Mouse (Mus musculus) lung, postnatal 0 days (tissue): ENCODE results near the gene Clcn6. TPM values are rescaled to one million over a fixed set of nuclear protein-coding genes. Genes with fewer than 3 reads are reported as not detected.

Experiments used
- ATAC-seq: fragments of 200-750 bp; cut with Nextera tagmentation; 2 replicates; pipeline ENCODE4 v1.8.0; 2017; ENCODE audit warnings: moderate library complexity
- DNase-seq: peaks from one replicate; pipeline ENCODE4 v3.0.0-alpha.2; 2016; ENCODE audit warnings: low spot score
- H3K27ac ChIP-seq: fragments of 300-500 bp; sonication (generic); 2 replicates; pipeline ENCODE4 v1.5.1; 2014; ENCODE audit warnings: antibody characterized with exemption, mild to moderate bottlenecking, low read length, mixed read lengths
- H3K27me3 ChIP-seq: fragments of 300-500 bp; sonication (generic); replicated peaks from 2 replicates; pipeline ENCODE4 v1.6.1; 2014; ENCODE audit warnings: low read length, mixed read lengths; ENCODE audit not compliant: insufficient read depth
- H3K36me3 ChIP-seq: fragments of 300-500 bp; sonication (generic); 2 replicates; pipeline ENCODE4 v1.6.1; 2014; ENCODE audit warnings: low read length, mixed read lengths; ENCODE audit not compliant: insufficient read depth
- H3K4me1 ChIP-seq: fragments of 300-500 bp; sonication (generic); 2 replicates; pipeline ENCODE4 v1.6.1; 2014; ENCODE audit warnings: antibody characterized with exemption, low read depth, low read length, mixed read lengths; ENCODE audit not compliant: insufficient read depth
- H3K4me2 ChIP-seq: fragments of 300-500 bp; sonication (generic); replicated peaks from 2 replicates; pipeline ENCODE4 v1.6.1; 2014; ENCODE audit warnings: low read depth, mild to moderate bottlenecking, low read length, moderate library complexity, mixed read lengths
- H3K4me3 ChIP-seq: fragments of 300-500 bp; sonication (generic); 2 replicates; pipeline ENCODE4 v1.5.1; 2014; ENCODE audit warnings: low read depth, low read length
- H3K9ac ChIP-seq: fragments of 300-500 bp; sonication (generic); replicated peaks from 2 replicates; pipeline ENCODE4 v1.6.1; 2014; ENCODE audit warnings: low read depth, mild to moderate bottlenecking
- H3K9me3 ChIP-seq: fragments of 300-500 bp; sonication (generic); 2 replicates; pipeline ENCODE4 v1.6.1; 2016; ENCODE audit warnings: low read length, mixed read lengths
- CTCF ChIP-seq: IDR thresholded peaks from 2 replicates; pipeline ENCODE4 v1.5.1; 2016; ENCODE audit warnings: antibody characterized with exemption, mild to moderate bottlenecking
- EP300 ChIP-seq: IDR thresholded peaks from 2 replicates; pipeline ENCODE4 v1.6.1; 2016; ENCODE audit warnings: antibody characterized with exemption, mild to moderate bottlenecking, control low read depth
- WGBS: fragments of 180-500 bp; shearing (Covaris S2); extraction: QIAGEN DNeasy Blood & Tissue Kit; methylation state at CpG from one replicate; pipeline ENCODE4 v1.1.7; 2014; 5-methylcytosine and 5-hydroxymethylcytosine counted together
- polyA plus RNA-seq: library from polyadenylated mRNA; unstranded; fragments of >200 nt; fragmentation: Nextera tagmentation; extraction: Ambion mirVana; gene quantifications from 2 replicates; pipeline ENCODE4 v1.2.1, GENCODE M21; 2015

Gene Clcn6
- polyA plus RNA-seq, 1 experiment from 2014 or later = 4.1 TPM

- Histone ChIP-seq H3K4me1 (no peaks in the 10 kb centered on the region), H3K9me3 (no peaks in the 10 kb centered on the region), H3K9ac (no peak overlapping the region), H3K27me3 (no peaks in the 10 kb centered on the region), H3K4me2 (no peak overlapping the region), H3K36me3 (no peaks in the 10 kb centered on the region), H3K27ac (no peak overlapping the region), H3K4me3 (no peak overlapping the region)
- TF ChIP-seq CTCF = no peak
- no peak for TF ChIP-seq EP300
- DNase-seq (no peak), ATAC-seq (no peak)
- 81% methylated on average over 8 of the region's 8 CpGs for WGBS
These were observed 28.7 kb upstream of the Clcn6 start for GRCm38 (mm10) chr4:148067346-148067745.

GRCm38 (mm10) chr4:148066401-148066744 lies 27.8 kb upstream of the Clcn6 start:
- Histone ChIP-seq H3K27me3 (no peaks in the 10 kb centered on the region), H3K4me1 (no peaks in the 10 kb centered on the region), H3K27ac (no peak overlapping the region), H3K4me2 (no peak overlapping the region), H3K4me3 (no peak overlapping the region), H3K9me3 (no peaks in the 10 kb centered on the region), H3K36me3 (no peaks in the 10 kb centered on the region), H3K9ac (no peak overlapping the region)
- TF ChIP-seq CTCF = no peak
- no peak for TF ChIP-seq EP300
- DNase-seq = no peak
- WGBS = 48% methylated on average over 9 of the region's 9 CpGs
- peak; percentile 42 for ATAC-seq

- Histone ChIP-seq H3K4me1 (no peaks in the 10 kb centered on the region), H3K9ac (no peak overlapping the region), H3K36me3 (no peaks in the 10 kb centered on the region), H3K27ac (no peak overlapping the region), H3K27me3 (no peaks in the 10 kb centered on the region), H3K4me2 (no peak overlapping the region), H3K9me3 (no peaks in the 10 kb centered on the region), H3K4me3 (no peak overlapping the region)
- 37% methylated on average over 6 of the region's 6 CpGs for WGBS
- peak; percentile 57 for DNase-seq
- 0 out of 2 replicates have a peak, but pooled peaks have one; percentile 39 for ATAC-seq
- peak; percentile 46 for TF ChIP-seq CTCF
- TF ChIP-seq EP300 = no peak
These were observed 27.2 kb upstream of the Clcn6 start for GRCm38 (mm10) chr4:148065702-148066400.

- Histone ChIP-seq H3K27me3 (no peaks in the 10 kb centered on the region), H3K4me3 (no peak overlapping the region), H3K9me3 (no peaks in the 10 kb centered on the region), H3K27ac (no peak overlapping the region), H3K9ac (no peak overlapping the region), H3K36me3 (peaks cover 10% of the 10 kb centered on the region), H3K4me2 (no peak overlapping the region), H3K4me1 (peaks cover 4% of the 10 kb centered on the region; the same call in 1 of the 2 replicates)
- DNase-seq (no peak), ATAC-seq (no peak)
- TF ChIP-seq EP300 = no peak
- no peak for TF ChIP-seq CTCF
- WGBS = 86% methylated on average over 9 of the region's 9 CpGs
These were observed 22.5 kb upstream of the Clcn6 start for GRCm38 (mm10) chr4:148061086-148061480.

- peak; percentile 76 for DNase-seq
- no peak overlapping the region for H3K27ac ChIP-seq
- no peak overlapping the region for H3K9ac ChIP-seq
- 36% methylated on average over 13 of the region's 13 CpGs for WGBS
- no peaks in the 10 kb centered on the region for H3K27me3 ChIP-seq
- H3K36me3 ChIP-seq = peaks cover 17% of the 10 kb centered on the region
- no peaks in the 10 kb centered on the region for H3K9me3 ChIP-seq
- peaks cover 4% of the 10 kb centered on the region; the same call in 1 of the 2 replicates for H3K4me1 ChIP-seq
- TF ChIP-seq CTCF (peak; percentile 84), EP300 (no peak)
- H3K4me2 ChIP-seq = no peak overlapping the region; the same call in 1 of the 2 replicates
- ATAC-seq = peak; percentile 81
- no peak overlapping the region for H3K4me3 ChIP-seq
These were observed 21.8 kb upstream of the Clcn6 start for GRCm38 (mm10) chr4:148060120-148061085.

- Histone ChIP-seq H3K4me2 (no peak overlapping the region), H3K9ac (no peak overlapping the region), H3K4me3 (no peak overlapping the region), H3K27me3 (no peaks in the 10 kb centered on the region), H3K36me3 (peaks cover 24% of the 10 kb centered on the region), H3K4me1 (peaks cover 4% of the 10 kb centered on the region; the same call in 1 of the 2 replicates), H3K27ac (no peak overlapping the region), H3K9me3 (no peaks in the 10 kb centered on the region)
- DNase-seq (no peak), ATAC-seq (no peak)
- no peak for TF ChIP-seq EP300
- 90% methylated on average over 6 of the region's 6 CpGs for WGBS
These were observed 20.4 kb upstream of the Clcn6 start for GRCm38 (mm10) chr4:148058993-148059392.
